8 mouse cellular contexts compared by ENCODE assay signal in the genomic region with DNA sequence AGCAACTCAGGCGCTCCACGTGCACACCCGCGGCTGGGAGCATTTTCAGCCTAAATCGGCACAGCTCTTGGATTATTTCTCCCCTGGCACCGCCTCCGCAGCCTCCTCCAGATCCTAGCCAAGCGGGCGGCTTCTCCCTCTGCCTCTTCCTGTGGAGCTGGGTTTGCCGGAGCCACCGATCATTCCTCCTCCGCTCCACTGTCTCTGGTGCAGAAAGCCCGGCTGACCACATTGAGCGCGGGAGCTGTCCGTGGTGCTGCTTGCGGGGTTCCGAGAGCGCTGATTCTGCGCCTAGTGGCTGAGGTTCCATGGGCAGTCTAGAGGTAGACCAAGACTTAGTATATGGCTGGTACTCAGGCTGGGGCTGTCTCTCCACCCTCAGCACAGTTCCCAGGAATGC. TPM values are rescaled to one million over a fixed set of nuclear protein-coding genes. Genes with fewer than 3 reads are reported as not detected.
A peak's percentile ranks its signal among the peaks of the same experiment; 100 is the strongest.
DNase-seq lines count a peak whose midpoint lies in the region; ATAC-seq and TF ChIP-seq lines count a peak whose summit lies in the region.

No protein-coding gene starts in this region.

- no peaks in the 10 kb centered on the region for H3K9me3 ChIP-seq in ES-Bruce4 (replicated peaks; ENCODE audit: control insufficient read depth, insufficient read depth, low read length, poor library complexity, severe bottlenecking)

- TF ChIP-seq CTCF in ES-Bruce4 (IDR thresholded peaks at IDR 0.05; ENCODE audit: low read depth, low read length): peak; percentile 40
- TF ChIP-seq CTCF in layer of hippocampus, adult 2 months (conservative IDR thresholded peaks at IDR 0.05): peak; percentile 69

- H3K27me3 ChIP-seq in ES-Bruce4 (ENCODE audit: control insufficient read depth, insufficient read depth, low read length, poor library complexity, severe bottlenecking): no peaks in the 10 kb centered on the region

- H3K4me1 ChIP-seq in ES-Bruce4 (ENCODE audit: control insufficient read depth, insufficient read depth, low read length): no peaks in the 10 kb centered on the region

- no peak overlapping the region for H3K27ac ChIP-seq in ES-Bruce4 (ENCODE audit: insufficient read depth, low read length)
- peak overlapping the region; percentile 93 for H3K27ac ChIP-seq in layer of hippocampus, adult 2 months

- no peaks in the 10 kb centered on the region for H3K36me3 ChIP-seq in ES-Bruce4 (ENCODE audit: control insufficient read depth, insufficient read depth, low read length, poor library complexity, severe bottlenecking)

- ATAC-seq in erythroblast, adult 5-6 weeks (replicated peaks; ENCODE audit: low FRiP score, poor library complexity, severe bottlenecking): 0 out of 2 replicates have a peak, but pooled peaks have one; percentile 38

- no peak for TF ChIP-seq EP300 in ES-Bruce4 (IDR thresholded peaks at IDR 0.05; ENCODE audit: insufficient read depth, low read depth, low read length)

- DNase-seq in adrenal gland, postnatal 25 days: peak; percentile 89
- peak; percentile 95 for DNase-seq in heart, postnatal 4 days
- DNase-seq in layer of hippocampus, adult 2 months (ENCODE audit: low spot score in 2 of 2): peak; percentile 82 to 92
- peak; percentile 92 for DNase-seq in lung, postnatal 10 days
- DNase-seq in ovary, postnatal 36 days (ENCODE audit: low spot score): peak; percentile 89
- peak; percentile 88 for DNase-seq in urinary bladder, postnatal 25 days (ENCODE audit: low spot score)

- no peak overlapping the region for H3K4me3 ChIP-seq in ES-Bruce4 (ENCODE audit: low read depth, low read length)
- peak overlapping the region; percentile 89 for H3K4me3 ChIP-seq in layer of hippocampus, adult 2 months

- TF ChIP-seq POLR2A in ES-Bruce4 (IDR thresholded peaks at IDR 0.05; ENCODE audit: insufficient read depth, low read length): no peak

- no peak overlapping the region for H3K9ac ChIP-seq in ES-Bruce4 (ENCODE audit: low read depth, poor library complexity, severe bottlenecking)

RNA-seq across cellular contexts. Expression of a gene that starts 4.6 kb away (rescaled TPM):
- polyA plus RNA-seq in ES-Bruce4 (2011; ENCODE audit: insufficient read depth, insufficient read length, low read depth, missing spikeins): 4.7 and 7.0 TPM in 2 replicates
- 35.5 and 40.7 TPM in 2 replicates for total RNA-seq in adrenal gland, postnatal 25 days (2021)
- total RNA-seq in erythroblast, adult 5-6 weeks (2015; ENCODE audit: low replicate concordance): not detected in 2 replicates
- total RNA-seq in erythroblast, adult 5-6 weeks (2017; ENCODE audit: low replicate concordance): 0.17 TPM in 1 of 2 replicates, not detected in the other
- total RNA-seq in heart, postnatal 4 days (2021): 1 to 10 TPM in 1 of 2 experiments, under 1 TPM in 1; 0.93 to 1.2 TPM
- total RNA-seq in layer of hippocampus, adult 2 months (2021): 100 to 1,000 TPM; 680 to 699 TPM

RNA-seq across cellular contexts. Expression of a gene that starts 10.0 kb away (rescaled TPM):
- 19.8 and 20.7 TPM in 2 replicates for polyA plus RNA-seq in ES-Bruce4 (2011; ENCODE audit: insufficient read depth, insufficient read length, low read depth, missing spikeins)
- total RNA-seq in adrenal gland, postnatal 25 days (2021): 24.9 and 25.4 TPM in 2 replicates
- 0.38 and 0.42 TPM in 2 replicates for total RNA-seq in erythroblast, adult 5-6 weeks (2015; ENCODE audit: low replicate concordance)
- total RNA-seq in erythroblast, adult 5-6 weeks (2017; ENCODE audit: low replicate concordance): 4.9 and 6.0 TPM in 2 replicates
- total RNA-seq in heart, postnatal 4 days (2021): 10 to 100 TPM in 1 of 2 experiments, 1 to 10 TPM in 1; 10.0 to 12.3 TPM
- 10 to 100 TPM; 27.9 to 28.9 TPM for total RNA-seq in layer of hippocampus, adult 2 months (2021)

RNA-seq across cellular contexts. Expression of a gene that starts 15.2 kb away (rescaled TPM):
- 13.2 and 16.7 TPM in 2 replicates for polyA plus RNA-seq in ES-Bruce4 (2011; ENCODE audit: insufficient read depth, insufficient read length, low read depth, missing spikeins)
- 92.9 and 104 TPM in 2 replicates for total RNA-seq in adrenal gland, postnatal 25 days (2021)
- total RNA-seq in erythroblast, adult 5-6 weeks (2015; ENCODE audit: low replicate concordance): 0.84 and 2.1 TPM in 2 replicates
- 3.9 and 6.7 TPM in 2 replicates for total RNA-seq in erythroblast, adult 5-6 weeks (2017; ENCODE audit: low replicate concordance)
- 10 to 100 TPM; 34.7 to 37.4 TPM for total RNA-seq in heart, postnatal 4 days (2021)
- 10 to 100 TPM; 58.0 to 61.1 TPM for total RNA-seq in layer of hippocampus, adult 2 months (2021)

RNA-seq across cellular contexts. Expression of a gene that starts 16.5 kb away (rescaled TPM):
- 29.6 and 35.1 TPM in 2 replicates for polyA plus RNA-seq in ES-Bruce4 (2011; ENCODE audit: insufficient read depth, insufficient read length, low read depth, missing spikeins)
- total RNA-seq in adrenal gland, postnatal 25 days (2021): 22.1 and 25.5 TPM in 2 replicates
- total RNA-seq in erythroblast, adult 5-6 weeks (2015; ENCODE audit: low replicate concordance): 1.3 and 2.9 TPM in 2 replicates
- total RNA-seq in erythroblast, adult 5-6 weeks (2017; ENCODE audit: low replicate concordance): 3.2 TPM in 2 replicates
- total RNA-seq in heart, postnatal 4 days (2021): 10 to 100 TPM; 48.4 to 49.3 TPM
- 10 to 100 TPM; 76.9 to 80.3 TPM for total RNA-seq in layer of hippocampus, adult 2 months (2021)

RNA-seq across cellular contexts. Expression of a gene that starts 18.0 kb away (rescaled TPM):
- 1.6 and 2.6 TPM in 2 replicates for polyA plus RNA-seq in ES-Bruce4 (2011; ENCODE audit: insufficient read depth, insufficient read length, low read depth, missing spikeins)
- not detected in 2 replicates for total RNA-seq in adrenal gland, postnatal 25 days (2021)
- total RNA-seq in erythroblast, adult 5-6 weeks (2015; ENCODE audit: low replicate concordance): not detected in 2 replicates
- not detected in 2 replicates for total RNA-seq in erythroblast, adult 5-6 weeks (2017; ENCODE audit: low replicate concordance)
- total RNA-seq in heart, postnatal 4 days (2021): 1 to 10 TPM in 1 of 2 experiments, under 1 TPM in 1; 0.86 to 1.2 TPM
- total RNA-seq in layer of hippocampus, adult 2 months (2021): 1 to 10 TPM; 1.4 to 1.9 TPM

Comparison
In these comparisons a context has a peak if more than half of its experiments do, and no peak if none do; other contexts are left out.
1. RNA of a gene that starts 4.6 kb away (total RNA-seq): 680 to 699 TPM in layer of hippocampus, adult 2 months and 35.5 to 40.7 TPM in adrenal gland, postnatal 25 days; 0.93 to 1.2 TPM in heart, postnatal 4 days and 0.17 TPM in erythroblast, adult 5-6 weeks; every median in the first group is over 10 times any median in the second.
2. RNA of a gene that starts 15.2 kb away (total RNA-seq): 92.9 to 104 TPM in adrenal gland, postnatal 25 days, 58.0 to 61.1 TPM in layer of hippocampus, adult 2 months and 34.7 to 37.4 TPM in heart, postnatal 4 days; 0.84 to 6.7 TPM in erythroblast, adult 5-6 weeks; every median in the first group is over 4 times any median in the second.
3. Peak in every context shown above with its lines, with median percentiles within 50 percentile points of each other: DNase-seq.